Mouse (Mus musculus): ENCODE data around the gene Olfr1423. TPM values are rescaled to one million over a fixed set of nuclear protein-coding genes. Genes with fewer than 3 reads are reported as not detected.
"Not testable (repeated sequence)": the region's sequence is repeated elsewhere in the genome, so short reads cannot be mapped to it uniquely, and the experiment has no call there.

Gene Olfr1423
- polyA plus RNA-seq, 1 experiment: not detected

DNA sequence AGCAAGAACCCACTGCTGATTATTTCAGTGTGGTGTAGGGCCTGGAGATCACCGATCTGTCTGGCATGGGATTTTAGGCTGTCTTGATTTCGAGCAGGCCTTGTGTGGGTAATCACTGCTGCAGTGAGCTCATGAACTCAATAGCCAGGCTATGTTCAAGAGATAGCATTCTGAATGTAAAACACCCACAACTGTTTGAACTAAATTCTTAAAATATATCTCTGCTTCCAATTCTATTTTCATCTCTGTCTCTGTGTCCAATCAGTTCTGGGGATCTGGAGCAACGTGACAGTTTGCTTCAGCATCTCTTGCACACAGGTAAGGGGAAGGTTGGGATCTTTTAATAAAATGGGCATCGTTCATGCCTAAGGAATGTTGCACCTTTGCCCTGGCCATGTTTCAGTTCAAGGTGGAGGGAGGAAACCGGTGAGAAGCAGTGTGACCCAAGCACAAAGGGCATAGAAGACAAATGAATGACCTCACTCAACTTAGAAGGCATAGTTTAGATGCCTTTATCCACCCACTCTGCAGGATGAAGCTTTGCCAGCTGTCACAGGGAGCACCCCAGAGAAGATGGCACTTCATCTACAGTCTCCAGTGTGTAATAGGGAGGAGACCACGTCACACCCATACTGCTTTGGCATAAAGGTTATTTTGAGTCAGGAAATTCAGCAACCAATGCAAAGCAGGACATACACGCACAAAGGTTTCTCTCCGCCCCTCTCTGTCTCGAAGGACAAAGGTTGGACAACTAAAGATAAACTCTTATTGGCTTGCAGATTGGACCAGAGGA is 36.7 kb downstream of the Olfr1423 start:
- DNase-seq (ENCODE audit: low read depth): peak; percentile 27
- TF ChIP-seq POLR2A (IDR thresholded peaks at IDR 0.05; ENCODE audit: borderline replicate concordance, extremely low read depth, insufficient read depth, insufficient read length, poor library complexity, severe bottlenecking) (no peak), CTCF (IDR thresholded peaks at IDR 0.05; ENCODE audit: borderline replicate concordance, extremely low read depth, insufficient read depth, insufficient read length) (no peak)

DNA sequence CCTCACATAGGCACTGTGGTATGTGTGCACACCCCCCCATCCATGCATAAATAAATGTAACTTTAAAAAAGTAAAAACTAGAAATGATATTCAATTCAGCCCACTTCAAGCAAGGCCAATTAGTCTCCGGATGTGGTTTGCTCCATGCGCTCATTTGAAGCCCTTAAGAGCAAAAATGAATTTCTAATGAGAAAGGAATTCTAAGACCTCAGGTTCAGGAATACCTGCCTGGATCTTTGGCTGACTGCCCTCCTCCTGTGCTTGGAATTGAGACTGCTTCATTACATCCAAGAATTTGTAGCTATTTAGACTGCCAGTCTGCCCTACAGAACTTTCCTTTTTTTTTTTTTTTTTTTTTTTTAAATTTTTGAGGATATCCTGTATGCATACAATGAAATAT is 37.5 kb downstream of the Olfr1423 start:
- TF ChIP-seq POLR2A (IDR thresholded peaks at IDR 0.05; ENCODE audit: borderline replicate concordance, extremely low read depth, insufficient read depth, insufficient read length, poor library complexity, severe bottlenecking) (no peak), CTCF (IDR thresholded peaks at IDR 0.05; ENCODE audit: borderline replicate concordance, extremely low read depth, insufficient read depth, insufficient read length) (no peak)
- no peak for DNase-seq (ENCODE audit: low read depth)

DNA sequence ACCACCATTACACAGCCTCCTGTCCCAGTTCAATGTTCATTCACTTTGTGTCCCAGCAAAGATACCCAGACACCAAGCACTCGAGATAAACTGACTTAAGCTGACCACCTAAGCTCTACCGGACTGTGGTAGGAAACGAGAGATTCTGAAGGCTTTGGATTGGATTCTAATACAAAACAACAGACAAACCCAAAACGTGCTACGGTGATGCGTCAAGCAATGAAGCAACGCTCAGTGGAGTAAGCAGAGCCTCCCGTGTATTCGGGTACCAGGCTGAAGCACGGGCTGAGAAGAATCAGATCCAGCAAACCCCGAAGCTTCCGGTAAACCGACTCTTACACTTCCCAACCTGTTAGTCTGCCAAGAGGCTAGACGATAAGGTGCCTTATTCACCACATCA is 38.3 kb downstream of the Olfr1423 start:
- peak; percentile 4 for DNase-seq (ENCODE audit: low read depth)
- TF ChIP-seq POLR2A (IDR thresholded peaks at IDR 0.05; ENCODE audit: borderline replicate concordance, extremely low read depth, insufficient read depth, insufficient read length, poor library complexity, severe bottlenecking): no peak
- TF ChIP-seq CTCF (IDR thresholded peaks at IDR 0.05; ENCODE audit: borderline replicate concordance, extremely low read depth, insufficient read depth, insufficient read length): no peak

DNA sequence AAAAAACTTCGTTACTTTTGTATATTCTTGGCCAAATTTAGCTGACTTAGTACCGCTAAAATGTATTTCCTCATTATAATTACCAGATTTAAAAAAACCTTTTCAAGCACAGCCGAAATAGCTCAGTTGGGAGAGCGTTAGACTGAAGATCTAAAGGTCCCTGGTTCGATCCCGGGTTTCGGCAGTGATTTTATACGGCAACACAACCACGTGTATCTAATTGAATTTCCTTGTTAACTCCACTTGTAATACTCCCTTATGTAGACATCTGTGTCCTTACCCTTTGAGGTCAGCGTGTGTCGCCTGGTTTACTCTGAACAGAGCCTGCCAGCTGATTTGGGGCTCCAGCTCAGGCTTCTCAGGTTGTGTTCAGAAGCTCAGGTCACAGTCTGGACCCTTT is 39.0 kb downstream of the Olfr1423 start:
- DNase-seq (ENCODE audit: low read depth): peak; percentile 77
- TF ChIP-seq CTCF (IDR thresholded peaks at IDR 0.05; ENCODE audit: borderline replicate concordance, extremely low read depth, insufficient read depth, insufficient read length) (no peak), POLR2A (IDR thresholded peaks at IDR 0.05; ENCODE audit: borderline replicate concordance, extremely low read depth, insufficient read depth, insufficient read length, poor library complexity, severe bottlenecking) (no peak)

DNA sequence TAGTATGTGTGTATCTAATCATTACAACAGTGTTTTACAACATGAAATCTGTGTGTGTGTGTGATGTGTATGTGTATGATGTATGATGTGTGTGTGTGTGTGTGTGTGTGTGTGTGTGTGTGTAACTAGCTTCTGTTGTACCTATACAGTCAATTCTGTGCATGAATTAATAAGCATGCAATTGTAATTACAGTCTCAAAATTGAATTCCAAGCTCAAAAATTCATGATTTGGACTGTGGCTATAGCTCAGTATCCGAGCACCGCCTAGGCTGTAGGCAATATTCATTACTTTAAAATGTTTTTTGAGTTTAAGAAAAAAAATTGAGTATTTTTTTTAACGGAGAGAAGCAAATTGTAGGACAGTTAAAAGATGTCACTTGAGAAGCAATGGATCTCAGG is 39.4 kb downstream of the Olfr1423 start:
- TF ChIP-seq POLR2A (IDR thresholded peaks at IDR 0.05; ENCODE audit: borderline replicate concordance, extremely low read depth, insufficient read depth, insufficient read length, poor library complexity, severe bottlenecking): no peak
- TF ChIP-seq CTCF (IDR thresholded peaks at IDR 0.05; ENCODE audit: borderline replicate concordance, extremely low read depth, insufficient read depth, insufficient read length): no peak
- no peak for DNase-seq (ENCODE audit: low read depth)

DNA sequence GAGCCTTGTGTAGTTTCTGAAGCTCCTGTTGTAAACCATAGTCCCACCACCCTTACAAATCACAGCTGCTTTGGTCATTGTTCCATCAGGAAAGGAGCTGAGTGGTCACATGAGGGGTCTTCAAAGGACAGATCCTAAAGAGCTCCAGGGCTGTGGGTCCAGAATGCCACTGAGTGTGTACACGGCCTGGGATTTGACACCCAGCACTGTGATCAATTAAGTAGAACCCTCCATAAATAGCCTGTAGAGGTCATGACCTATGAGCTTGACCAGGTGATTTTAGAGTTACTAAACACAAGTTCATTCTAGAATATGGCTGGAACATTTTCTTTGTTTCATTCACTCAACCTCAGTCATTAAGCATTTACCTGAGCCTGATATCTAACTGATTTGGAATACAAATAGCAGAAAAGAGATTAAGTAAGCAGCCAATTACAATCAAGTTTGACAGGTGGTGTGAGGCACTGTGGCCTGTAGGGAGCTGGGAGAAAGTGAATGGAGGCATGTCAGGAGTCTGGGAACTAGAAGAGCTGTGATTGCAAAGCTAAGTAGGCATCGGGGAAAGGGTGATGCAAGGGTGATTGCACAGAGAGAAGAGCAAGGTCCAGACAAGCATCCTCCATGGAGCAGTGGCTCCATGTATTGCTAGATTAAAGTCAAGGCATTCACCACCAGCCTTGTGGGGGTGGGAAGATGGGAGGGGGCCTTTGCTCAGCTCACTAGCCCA is 45.2 kb downstream of the Olfr1423 start:
- no peak for TF ChIP-seq POLR2A (IDR thresholded peaks at IDR 0.05; ENCODE audit: borderline replicate concordance, extremely low read depth, insufficient read depth, insufficient read length, poor library complexity, severe bottlenecking)
- TF ChIP-seq CTCF (IDR thresholded peaks at IDR 0.05; ENCODE audit: borderline replicate concordance, extremely low read depth, insufficient read depth, insufficient read length): no peak
- no peak for DNase-seq (ENCODE audit: low read depth)

DNA sequence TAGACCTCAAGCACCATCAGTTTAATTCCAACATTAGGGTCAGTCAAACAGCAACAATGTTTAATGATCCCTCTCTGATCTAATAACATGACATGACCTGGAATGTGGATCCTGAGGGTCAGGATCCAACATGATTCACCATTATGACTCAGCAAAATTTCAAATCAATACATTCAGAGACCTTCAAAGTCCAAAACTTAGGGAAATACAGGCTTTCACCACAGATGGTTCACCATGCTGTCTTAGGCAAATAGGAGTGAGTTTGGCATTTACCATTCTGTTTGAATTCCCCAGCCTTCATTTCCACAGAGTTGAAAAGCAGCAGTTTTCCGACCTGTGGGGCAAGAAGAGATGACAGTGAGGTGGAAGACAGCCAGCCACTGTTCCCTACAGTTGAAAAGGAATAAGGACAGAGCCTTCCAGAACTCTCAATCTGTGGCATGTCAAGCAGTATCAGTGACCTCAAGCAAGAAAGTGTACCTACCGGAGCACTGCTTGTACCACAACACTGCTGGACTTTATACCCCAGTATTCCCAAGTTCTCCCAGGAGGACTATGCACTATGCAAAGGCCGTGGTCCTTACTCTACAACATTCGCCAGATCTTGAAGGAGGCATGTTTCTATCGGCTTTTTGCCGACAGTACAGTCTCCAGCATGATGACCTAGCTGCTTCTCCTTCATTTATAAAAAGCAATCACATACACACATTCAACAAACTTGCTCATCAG is 46.2 kb downstream of the Olfr1423 start:
- no peak for DNase-seq (ENCODE audit: low read depth)
- TF ChIP-seq CTCF (IDR thresholded peaks at IDR 0.05; ENCODE audit: borderline replicate concordance, extremely low read depth, insufficient read depth, insufficient read length) (no peak), POLR2A (IDR thresholded peaks at IDR 0.05; ENCODE audit: borderline replicate concordance, extremely low read depth, insufficient read depth, insufficient read length, poor library complexity, severe bottlenecking) (no peak)

DNA sequence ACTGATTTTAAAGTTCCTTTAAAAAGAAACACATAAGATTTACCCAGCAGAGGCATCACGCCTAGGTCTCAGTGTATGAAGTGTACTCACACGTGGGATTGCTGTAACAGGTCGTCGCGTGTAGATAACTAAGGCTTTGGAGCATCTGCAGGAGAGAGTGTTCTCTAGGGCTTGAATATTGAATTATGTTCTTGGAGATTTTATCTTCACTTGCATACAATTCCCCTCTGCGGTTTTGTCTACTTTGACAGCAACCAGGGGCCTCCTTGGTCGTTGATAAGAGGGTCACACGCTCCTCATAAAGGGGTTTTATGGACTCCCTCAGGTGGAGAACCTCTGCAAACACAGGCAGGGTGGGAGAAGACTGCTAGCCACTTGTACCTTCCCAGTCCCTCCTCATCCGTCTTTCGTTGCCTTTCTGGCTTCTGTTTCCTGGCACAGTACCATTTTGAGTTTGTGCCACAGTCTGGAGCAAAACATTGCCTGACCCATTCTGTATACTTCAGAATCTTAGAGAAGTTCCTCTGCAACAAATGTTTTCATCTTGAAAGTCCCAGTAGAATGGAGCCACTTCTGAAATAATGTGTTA is 48.6 kb downstream of the Olfr1423 start:
- DNase-seq (ENCODE audit: low read depth): no peak
- TF ChIP-seq POLR2A (IDR thresholded peaks at IDR 0.05; ENCODE audit: borderline replicate concordance, extremely low read depth, insufficient read depth, insufficient read length, poor library complexity, severe bottlenecking) (no peak), CTCF (IDR thresholded peaks at IDR 0.05; ENCODE audit: borderline replicate concordance, extremely low read depth, insufficient read depth, insufficient read length) (no peak)

DNA sequence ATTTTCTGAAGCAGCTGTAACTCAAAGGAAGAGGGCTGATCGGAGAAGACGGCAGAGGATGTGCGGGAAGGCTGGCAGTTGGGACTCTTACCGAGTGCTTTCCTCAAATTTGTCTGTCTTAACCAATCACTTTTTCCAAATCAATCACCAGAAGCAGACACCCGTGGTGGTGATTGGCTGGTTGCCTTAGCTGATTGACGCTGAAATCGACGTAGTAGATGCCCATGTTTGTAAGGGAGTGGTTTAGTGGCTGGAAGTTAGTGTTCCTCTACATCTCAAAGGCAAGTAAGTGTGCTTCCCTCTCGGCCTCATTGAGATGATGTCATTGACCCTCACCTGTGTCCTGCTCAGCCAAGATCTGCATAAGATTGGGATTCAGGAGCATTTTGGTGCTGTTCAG is 49.1 kb downstream of the Olfr1423 start:
- DNase-seq (ENCODE audit: low read depth): no peak
- TF ChIP-seq CTCF (IDR thresholded peaks at IDR 0.05; ENCODE audit: borderline replicate concordance, extremely low read depth, insufficient read depth, insufficient read length) (no peak), POLR2A (IDR thresholded peaks at IDR 0.05; ENCODE audit: borderline replicate concordance, extremely low read depth, insufficient read depth, insufficient read length, poor library complexity, severe bottlenecking) (no peak)

DNA sequence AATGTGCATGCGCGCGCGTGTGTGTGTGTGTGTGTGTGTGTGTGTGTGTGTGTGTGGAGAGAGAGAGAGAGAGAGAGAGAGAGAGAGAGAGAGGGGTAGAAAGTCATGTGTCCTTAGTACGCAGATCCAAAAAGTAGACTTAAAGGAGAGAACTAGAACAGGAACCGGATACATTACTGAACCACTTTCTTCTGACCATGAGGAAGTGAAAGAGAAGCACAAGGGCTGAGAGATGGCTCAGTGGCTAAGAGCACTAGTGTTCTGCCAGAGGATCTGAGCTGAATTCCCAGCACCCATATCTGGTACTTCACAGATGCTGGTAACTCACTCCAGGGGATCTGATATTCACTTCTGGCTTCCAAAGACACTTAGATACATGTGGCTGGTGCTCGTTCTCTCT is 51.8 kb downstream of the Olfr1423 start:
- no peak for TF ChIP-seq CTCF (IDR thresholded peaks at IDR 0.05; ENCODE audit: borderline replicate concordance, extremely low read depth, insufficient read depth, insufficient read length)
- no peak for TF ChIP-seq POLR2A (IDR thresholded peaks at IDR 0.05; ENCODE audit: borderline replicate concordance, extremely low read depth, insufficient read depth, insufficient read length, poor library complexity, severe bottlenecking)
- no peak for DNase-seq (ENCODE audit: low read depth)

DNA sequence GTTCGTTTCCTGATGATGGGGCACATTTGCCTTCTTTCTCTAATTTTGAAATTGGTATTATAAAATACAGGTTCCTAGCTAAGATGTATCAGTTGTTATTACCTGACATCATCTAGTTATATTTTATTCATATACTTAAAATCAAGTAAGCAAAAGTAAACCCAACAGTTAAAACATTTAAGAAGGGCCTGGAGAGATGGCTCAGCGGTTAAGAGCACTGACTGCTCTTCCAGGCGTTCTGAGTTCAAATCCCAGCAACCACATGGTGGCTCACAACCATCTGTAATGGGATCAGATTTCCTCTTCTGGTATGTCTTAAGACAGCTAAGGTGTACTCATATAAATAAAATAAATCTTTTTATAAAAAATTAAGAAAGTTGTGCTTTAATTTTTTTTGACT is 53.3 kb downstream of the Olfr1423 start:
- no peak for TF ChIP-seq POLR2A (IDR thresholded peaks at IDR 0.05; ENCODE audit: borderline replicate concordance, extremely low read depth, insufficient read depth, insufficient read length, poor library complexity, severe bottlenecking)
- no peak for TF ChIP-seq CTCF (IDR thresholded peaks at IDR 0.05; ENCODE audit: borderline replicate concordance, extremely low read depth, insufficient read depth, insufficient read length)
- DNase-seq (ENCODE audit: low read depth): no peak

DNA sequence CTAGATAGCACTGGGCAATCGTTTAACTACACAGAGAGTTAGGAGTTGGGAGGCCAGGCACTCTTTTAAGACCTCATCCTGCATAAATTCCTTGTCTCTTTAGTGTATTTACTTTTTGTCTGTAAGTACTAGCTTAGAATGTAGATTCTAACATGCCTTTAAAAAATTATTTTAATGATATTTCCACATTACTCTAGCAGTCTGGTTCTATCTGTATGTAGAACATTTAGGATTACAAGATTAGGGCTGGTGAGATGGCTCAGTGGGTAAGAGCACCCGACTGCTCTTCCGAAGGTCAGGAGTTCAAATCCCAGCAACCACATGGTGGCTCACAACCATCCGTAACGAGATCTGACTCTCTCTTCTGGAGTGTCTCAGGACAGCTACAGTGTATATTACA is 56.5 kb downstream of the Olfr1423 start:
- not testable (repeated sequence) for DNase-seq (ENCODE audit: low read depth)
